Mouse (Mus musculus) thymus, adult 2 months (tissue): ENCODE results near the gene Cd86. TPM values are rescaled to one million over a fixed set of nuclear protein-coding genes. Genes with fewer than 3 reads are reported as not detected.

ENCODE experiments used
- DNase-seq: peaks from one replicate; pipeline ENCODE4 v3.0.0; 2021
- H3K27ac ChIP-seq: fragments of 200-500 bp; 2 replicates; pipeline ENCODE4 v1.5.1; 2012; ENCODE audit warnings: low read length, control low read depth; ENCODE audit not compliant: control insufficient read depth, insufficient read depth
- H3K27me3 ChIP-seq: fragments of 200-500 bp; 2 replicates; pipeline ENCODE4 v1.6.1; 2012; ENCODE audit warnings: mild to moderate bottlenecking, low read length, moderate library complexity, mixed read lengths; ENCODE audit not compliant: control insufficient read depth, insufficient read depth
- H3K36me3 ChIP-seq: fragments of 200-500 bp; 2 replicates; pipeline ENCODE4 v1.6.1; 2012; ENCODE audit warnings: mild to moderate bottlenecking, low read length, moderate library complexity; ENCODE audit not compliant: control insufficient read depth, insufficient read depth
- H3K4me1 ChIP-seq: fragments of 200-500 bp; replicated peaks from 2 replicates; pipeline ENCODE4 v1.6.1; 2012; ENCODE audit warnings: low read length; ENCODE audit not compliant: control insufficient read depth, insufficient read depth
- H3K4me3 ChIP-seq: fragments of 200-500 bp; 2 replicates; pipeline ENCODE4 v1.5.1; 2012; ENCODE audit warnings: mild to moderate bottlenecking, low read length, control low read depth, moderate library complexity; ENCODE audit not compliant: control insufficient read depth, insufficient read depth
- CTCF ChIP-seq: fragments of 200-500 bp; IDR thresholded peaks from 2 replicates; pipeline ENCODE4 v1.5.1; 2012; ENCODE audit warnings: mild to moderate bottlenecking, control low read depth, low read length, moderate library complexity, borderline replicate concordance; ENCODE audit not compliant: control insufficient read depth, poor library complexity, insufficient read depth; ENCODE audit errors: extremely low read depth
- POLR2A ChIP-seq: fragments of 200-500 bp; IDR thresholded peaks from 2 replicates; pipeline ENCODE4 v1.6.1; 2012; ENCODE audit warnings: mild to moderate bottlenecking, low read length, control low read depth, moderate library complexity; ENCODE audit not compliant: control insufficient read depth, poor library complexity, insufficient read depth; ENCODE audit errors: extremely low read depth
- WGBS: fragments of 180-500 bp; shearing (Covaris S2); methylation state at CpG from one replicate; pipeline ENCODE4 v1.1.7; 2018; 5-methylcytosine and 5-hydroxymethylcytosine counted together
- polyA plus RNA-seq: library from polyadenylated mRNA; depleted of rRNA; stranded (reverse); fragments of >200 nt; gene quantifications from 2 replicates; pipeline ENCODE4 v1.2.3, GENCODE M21; 2012

Gene Cd86
- polyA plus RNA-seq, 1 experiment: 15.3 TPM

GRCm38 (mm10) chr16:36596671-36597410, 69.0 kb downstream of the Cd86 start:
- H3K4me3 ChIP-seq: no peak overlapping the region
- H3K36me3 ChIP-seq: no peaks in the 10 kb centered on the region
- no peaks in the 10 kb centered on the region for H3K27me3 ChIP-seq
- H3K27ac ChIP-seq: no peak overlapping the region
- no peak for TF ChIP-seq POLR2A
- TF ChIP-seq CTCF: no peak
- no peak for DNase-seq
- H3K4me1 ChIP-seq: no peaks in the 10 kb centered on the region
- WGBS: 95% methylated on average over 10 of the region's 10 CpGs

GRCm38 (mm10) chr16:36589898-36590297, 76.0 kb downstream of the Cd86 start:
- no peak overlapping the region for H3K4me3 ChIP-seq
- no peak overlapping the region for H3K27ac ChIP-seq
- WGBS: 38% methylated on average over 1 of the region's 1 CpGs
- no peaks in the 10 kb centered on the region for H3K4me1 ChIP-seq
- no peak for DNase-seq
- no peaks in the 10 kb centered on the region for H3K36me3 ChIP-seq
- TF ChIP-seq CTCF (no peak), POLR2A (no peak)
- no peaks in the 10 kb centered on the region for H3K27me3 ChIP-seq

- TF ChIP-seq POLR2A: no peak
- TF ChIP-seq CTCF: no peak
- no peak overlapping the region for H3K27ac ChIP-seq
- H3K27me3 ChIP-seq: no peaks in the 10 kb centered on the region
- no peaks in the 10 kb centered on the region for H3K4me1 ChIP-seq
- WGBS: 4% methylated on average over 4 of the region's 4 CpGs
- no peak for DNase-seq
- no peaks in the 10 kb centered on the region for H3K36me3 ChIP-seq
- H3K4me3 ChIP-seq: no peak overlapping the region
Observed at GRCm38 (mm10) chr16:36587971-36588370, 77.9 kb downstream of the Cd86 start.

DNA sequence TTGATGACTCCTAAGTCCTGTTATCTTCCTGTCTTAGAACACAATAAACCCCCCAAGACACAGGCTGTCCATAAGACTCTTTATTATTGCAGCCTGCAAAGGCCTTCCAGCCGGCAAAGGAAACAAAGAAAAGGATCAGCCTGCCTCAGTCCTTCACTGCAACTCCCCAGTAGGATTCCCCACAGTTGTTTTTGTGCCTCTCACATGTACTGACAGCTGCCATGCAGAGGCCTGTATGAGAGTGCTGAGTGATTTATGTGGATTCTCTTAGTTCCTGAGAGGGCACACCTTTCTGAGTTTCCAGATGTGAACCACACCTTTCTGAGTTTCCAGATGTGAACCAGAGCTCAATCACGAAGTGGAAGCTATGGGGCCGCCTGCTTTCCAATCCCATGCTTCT, 83.8 kb downstream of the Cd86 start:
- Histone ChIP-seq H3K36me3 (no peaks in the 10 kb centered on the region), H3K4me3 (no peak overlapping the region), H3K27me3 (no peaks in the 10 kb centered on the region), H3K27ac (no peak overlapping the region), H3K4me1 (no peaks in the 10 kb centered on the region)
- no peak for DNase-seq
- TF ChIP-seq POLR2A (no peak), CTCF (no peak)
- 87% methylated on average over 3 of the region's 3 CpGs for WGBS

DNA sequence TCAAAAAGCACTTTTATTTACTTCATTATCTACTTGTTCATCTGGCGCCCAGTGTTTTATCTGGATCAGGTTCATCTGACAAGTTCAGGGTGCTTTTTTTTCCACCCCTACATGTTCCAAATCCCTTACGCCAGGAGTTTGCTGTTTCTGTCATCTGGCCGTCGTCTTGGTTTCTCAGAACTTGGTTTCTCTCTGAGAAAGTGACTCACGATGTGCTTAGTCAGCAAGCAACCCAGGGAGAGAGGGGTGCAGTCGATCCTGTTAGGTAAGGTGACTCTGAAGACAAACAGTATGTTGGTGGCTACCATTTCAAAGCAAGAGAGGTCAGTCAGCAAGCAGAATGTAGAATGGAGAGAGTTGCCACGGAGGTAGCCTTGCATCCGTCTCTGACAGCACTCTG, 93.9 kb downstream of the Cd86 start:
- no peak for DNase-seq
- 74% methylated on average over 8 of the region's 8 CpGs for whole genome bisulfite sequencing
- no peak overlapping the region for H3K27ac ChIP-seq
- TF ChIP-seq CTCF: no peak
- H3K27me3 ChIP-seq: no peaks in the 10 kb centered on the region
- no peak overlapping the region for H3K4me3 ChIP-seq
- no peaks in the 10 kb centered on the region for H3K4me1 ChIP-seq
- no peaks in the 10 kb centered on the region for H3K36me3 ChIP-seq

- no peak within 1 kb of the TSS for H3K27ac ChIP-seq
- no peaks in the 10 kb centered on the region for H3K36me3 ChIP-seq
- no peak for TF ChIP-seq CTCF
- TF ChIP-seq POLR2A: no peak
- DNase-seq: no peak
- H3K4me1 ChIP-seq: no peaks in the 10 kb centered on the region
- no peaks in the 10 kb centered on the region for H3K27me3 ChIP-seq
- 11% methylated on average over 36 of the region's 36 CpGs for WGBS
- H3K4me3 ChIP-seq: no peak within 1 kb of the TSS
Observed at GRCm38 (mm10) chr16:36561386-36562338, 104.2 kb downstream of the Cd86 start, which contains the start of gene Casr. Gene Casr, minus strand, starts transcription at chr16:36562141.
